Mouse (Mus musculus) heart, embryonic 12.5 days (tissue): ENCODE measurements around the gene Nanog. TPM values are rescaled to one million over a fixed set of nuclear protein-coding genes. Genes with fewer than 3 reads are reported as not detected.
A peak's percentile ranks its signal among the peaks of the same experiment; 100 is the strongest.

ENCODE experiments used
- ATAC-seq: fragments of 200-750 bp; cut with Nextera tagmentation; 2 replicates; pipeline ENCODE4 v1.8.0; 2017; ENCODE audit warnings: moderate TSS enrichment, moderate library complexity; ENCODE audit not compliant: insufficient number of reproducible peaks, low FRiP score
- H3K27ac ChIP-seq: fragments of 300-500 bp; sonication (generic); 2 replicates; pipeline ENCODE4 v1.5.1; 2016; ENCODE audit warnings: mild to moderate bottlenecking, moderate library complexity; ENCODE audit not compliant: poor library complexity, severe bottlenecking
- H3K27me3 ChIP-seq: fragments of 300-500 bp; sonication (generic); replicated peaks from 2 replicates; pipeline ENCODE4 v1.6.1; 2016; ENCODE audit warnings: mild to moderate bottlenecking, moderate library complexity
- H3K36me3 ChIP-seq: fragments of 300-500 bp; sonication (generic); 2 replicates; pipeline ENCODE4 v1.6.1; 2016; ENCODE audit warnings: mild to moderate bottlenecking, moderate library complexity
- H3K4me1 ChIP-seq: fragments of 300-500 bp; sonication (generic); replicated peaks from 2 replicates; pipeline ENCODE4 v1.6.1; 2016; ENCODE audit warnings: mild to moderate bottlenecking
- H3K4me2 ChIP-seq: fragments of 300-500 bp; sonication (generic); 2 replicates; pipeline ENCODE4 v1.6.1; 2016; ENCODE audit warnings: mild to moderate bottlenecking, moderate library complexity
- H3K4me3 ChIP-seq: fragments of 300-500 bp; sonication (generic); 2 replicates; pipeline ENCODE4 v1.5.1; 2016; ENCODE audit warnings: mild to moderate bottlenecking
- H3K9ac ChIP-seq: fragments of 300-500 bp; sonication (generic); 2 replicates; pipeline ENCODE4 v1.6.1; 2016; ENCODE audit warnings: mild to moderate bottlenecking, moderate library complexity
- H3K9me3 ChIP-seq: fragments of 300-500 bp; sonication (generic); replicated peaks from 2 replicates; pipeline ENCODE4 v1.6.1; 2016; ENCODE audit warnings: mild to moderate bottlenecking, moderate library complexity
- WGBS: fragments of 180-500 bp; shearing (Covaris S2); methylation state at CpG from one replicate; pipeline ENCODE4 v1.1.7; 2016; 5-methylcytosine and 5-hydroxymethylcytosine counted together
- polyA plus RNA-seq: library from polyadenylated mRNA; unstranded; fragments of >200 nt; fragmentation: Nextera tagmentation; extraction: Ambion mirVana; gene quantifications from 2 replicates; pipeline ENCODE4 v1.2.1, GENCODE M21; 2016

The Nanog gene
- polyA plus RNA-seq, 1 experiment from 2014 or later = 0.49 TPM

- Histone ChIP-seq H3K4me2 (no peak overlapping the region), H3K9ac (no peak overlapping the region), H3K4me3 (no peak overlapping the region), H3K9me3 (no peaks in the 10 kb centered on the region), H3K4me1 (peaks cover 16% of the 10 kb centered on the region), H3K27me3 (no peaks in the 10 kb centered on the region), H3K36me3 (no peaks in the 10 kb centered on the region), H3K27ac (no peak overlapping the region)
- 50% methylated on average over 11 of the region's 11 CpGs for WGBS
- peak; percentile 40; the same call in 1 of the 2 replicates for ATAC-seq
Measured at GRCm38 (mm10) chr6:122762952-122763700, 55.8 kb downstream of the Nanog start.

DNA sequence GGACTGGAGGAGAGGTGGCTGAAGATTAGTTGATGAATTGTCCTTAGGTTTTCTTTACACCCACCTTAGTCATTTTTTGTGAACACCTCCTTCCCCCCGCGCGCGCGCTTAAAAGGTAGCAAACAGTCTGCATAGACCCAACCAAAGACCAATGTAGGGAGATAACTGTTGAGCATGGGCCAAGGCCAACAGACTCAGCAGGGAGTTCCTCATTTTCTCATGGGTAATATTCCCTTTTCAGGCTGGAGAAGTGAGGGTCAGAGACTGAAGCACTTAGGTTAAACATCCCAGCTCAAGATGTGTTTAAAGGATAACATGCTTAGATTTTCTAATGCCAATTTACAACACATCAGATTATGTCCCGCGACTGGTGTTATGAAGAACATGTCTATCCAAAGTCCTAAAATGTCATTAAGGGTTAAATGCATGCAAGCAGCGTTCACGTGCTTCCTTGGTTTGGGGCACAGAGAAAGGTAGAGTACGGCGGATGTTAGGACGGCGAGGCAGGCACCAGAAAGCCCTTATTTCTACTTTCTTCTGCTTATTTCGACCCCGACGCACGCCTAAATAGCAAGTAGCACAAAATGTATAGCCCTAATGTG, 56.7 kb downstream of the Nanog start:
- H3K9me3 ChIP-seq = no peaks in the 10 kb centered on the region
- H3K27me3 ChIP-seq = no peaks in the 10 kb centered on the region
- H3K4me3 ChIP-seq = peak overlapping the region; percentile 50
- H3K9ac ChIP-seq = 0 out of 2 replicates have a peak overlapping the region, but pooled peaks have one; percentile 49
- WGBS = 33% methylated on average over 17 of the region's 17 CpGs
- ATAC-seq = no peak
- no peak overlapping the region for H3K27ac ChIP-seq
- peak overlapping the region; percentile 90 for H3K4me2 ChIP-seq
- H3K36me3 ChIP-seq = no peaks in the 10 kb centered on the region
- peaks cover 16% of the 10 kb centered on the region for H3K4me1 ChIP-seq

Other genes starting within 250 kb of the Nanog start
- gene Rimklb, start 208.7 kb upstream of the Nanog start, polyA plus RNA-seq = 7.3 and 8.7 TPM in 2 replicates
- gene Mfap5, start 201.6 kb upstream of the Nanog start, polyA plus RNA-seq = 9.3 and 9.8 TPM in 2 replicates
- not detected in 2 replicates for gene Aicda, start 153.7 kb upstream of the Nanog start, polyA plus RNA-seq
- 1.9 and 3.0 TPM in 2 replicates for gene Apobec1, start 105.0 kb upstream of the Nanog start, polyA plus RNA-seq
- 0.14 and 0.28 TPM in 2 replicates for gene Gdf3, start 97.4 kb upstream of the Nanog start, polyA plus RNA-seq
- not detected in 2 replicates for gene Dppa3, start 81.1 kb upstream of the Nanog start, polyA plus RNA-seq
- 26.6 and 27.7 TPM in 2 replicates for gene Slc2a3, start 94.2 kb downstream of the Nanog start, polyA plus RNA-seq
- gene Foxj2, start 112.4 kb downstream of the Nanog start, polyA plus RNA-seq = 7.8 and 8.4 TPM in 2 replicates
- 1.4 and 1.7 TPM in 2 replicates for gene C3ar1, start 148.7 kb downstream of the Nanog start, polyA plus RNA-seq
- 63.0 and 63.4 TPM in 2 replicates for gene Necap1, start 167.0 kb downstream of the Nanog start, polyA plus RNA-seq
- gene Clec4a1, start 214.4 kb downstream of the Nanog start, polyA plus RNA-seq = 0.22 and 0.23 TPM in 2 replicates
- 0.33 and 0.61 TPM in 2 replicates for gene Clec4a3, start 245.0 kb downstream of the Nanog start, polyA plus RNA-seq